Mouse (Mus musculus): ENCODE results near the gene Fscn2. TPM values are rescaled to one million over a fixed set of nuclear protein-coding genes. Genes with fewer than 3 reads are reported as not detected.
A peak's percentile ranks its signal among the peaks of the same experiment; 100 is the strongest.

The Fscn2 gene
- polyA plus RNA-seq, 1 experiment from 2014 or later = 0.91 TPM

- peak overlapping the region; percentile 68; the same call in 1 of the 2 replicates for H3K4me2 ChIP-seq (ENCODE audit: low read depth, low read length)
- H3K9me3 ChIP-seq (replicated peaks; ENCODE audit: control insufficient read depth, low read length) = no peaks in the 10 kb centered on the region
- peak overlapping the region; percentile 99 for H3K27ac ChIP-seq (ENCODE audit: low read length)
- H3K9ac ChIP-seq (ENCODE audit: low read length) = no peak overlapping the region
- ATAC-seq (replicated peaks; ENCODE audit: extremely low read depth, insufficient read depth, low FRiP score) = no peak
- H3K36me3 ChIP-seq (ENCODE audit: control insufficient read depth, insufficient read depth) = no peaks in the 10 kb centered on the region
- peaks cover 22% of the 10 kb centered on the region for H3K4me1 ChIP-seq (ENCODE audit: control insufficient read depth, insufficient read depth, low read length)
- 76% methylated on average over 7 of the region's 7 CpGs for WGBS
- no peak overlapping the region for H3K4me3 ChIP-seq (ENCODE audit: low read length)
- no peaks in the 10 kb centered on the region for H3K27me3 ChIP-seq (ENCODE audit: control insufficient read depth, insufficient read depth, low read length)
Observed at GRCm38 (mm10) chr11:120317456-120317855, 43.9 kb upstream of the Fscn2 start.

GRCm38 (mm10) chr11:120319310-120319709 is 42.0 kb upstream of the Fscn2 start:
- Histone ChIP-seq H3K4me3 (ENCODE audit: low read length) (no peak overlapping the region), H3K27me3 (ENCODE audit: control insufficient read depth, insufficient read depth, low read length) (no peaks in the 10 kb centered on the region), H3K36me3 (ENCODE audit: control insufficient read depth, insufficient read depth) (no peaks in the 10 kb centered on the region), H3K27ac (ENCODE audit: low read length) (no peak overlapping the region), H3K9ac (ENCODE audit: low read length) (no peak overlapping the region), H3K4me1 (ENCODE audit: control insufficient read depth, insufficient read depth, low read length) (peaks cover 20% of the 10 kb centered on the region), H3K9me3 (replicated peaks; ENCODE audit: control insufficient read depth, low read length) (no peaks in the 10 kb centered on the region), H3K4me2 (ENCODE audit: low read depth, low read length) (no peak overlapping the region)
- no peak for ATAC-seq (replicated peaks; ENCODE audit: extremely low read depth, insufficient read depth, low FRiP score)
- WGBS = 83% methylated on average over 5 of the region's 5 CpGs

- Histone ChIP-seq H3K27ac (ENCODE audit: low read length) (no peak overlapping the region), H3K9me3 (replicated peaks; ENCODE audit: control insufficient read depth, low read length) (no peaks in the 10 kb centered on the region), H3K4me1 (ENCODE audit: control insufficient read depth, insufficient read depth, low read length) (peaks cover 14% of the 10 kb centered on the region), H3K36me3 (ENCODE audit: control insufficient read depth, insufficient read depth) (no peaks in the 10 kb centered on the region), H3K4me3 (ENCODE audit: low read length) (no peak overlapping the region), H3K27me3 (ENCODE audit: control insufficient read depth, insufficient read depth, low read length) (no peaks in the 10 kb centered on the region), H3K9ac (ENCODE audit: low read length) (no peak overlapping the region), H3K4me2 (ENCODE audit: low read depth, low read length) (no peak overlapping the region)
- 94% methylated on average over 10 of the region's 10 CpGs for WGBS
- no peak for ATAC-seq (replicated peaks; ENCODE audit: extremely low read depth, insufficient read depth, low FRiP score)
Observed at GRCm38 (mm10) chr11:120320156-120320555, 41.2 kb upstream of the Fscn2 start.

DNA sequence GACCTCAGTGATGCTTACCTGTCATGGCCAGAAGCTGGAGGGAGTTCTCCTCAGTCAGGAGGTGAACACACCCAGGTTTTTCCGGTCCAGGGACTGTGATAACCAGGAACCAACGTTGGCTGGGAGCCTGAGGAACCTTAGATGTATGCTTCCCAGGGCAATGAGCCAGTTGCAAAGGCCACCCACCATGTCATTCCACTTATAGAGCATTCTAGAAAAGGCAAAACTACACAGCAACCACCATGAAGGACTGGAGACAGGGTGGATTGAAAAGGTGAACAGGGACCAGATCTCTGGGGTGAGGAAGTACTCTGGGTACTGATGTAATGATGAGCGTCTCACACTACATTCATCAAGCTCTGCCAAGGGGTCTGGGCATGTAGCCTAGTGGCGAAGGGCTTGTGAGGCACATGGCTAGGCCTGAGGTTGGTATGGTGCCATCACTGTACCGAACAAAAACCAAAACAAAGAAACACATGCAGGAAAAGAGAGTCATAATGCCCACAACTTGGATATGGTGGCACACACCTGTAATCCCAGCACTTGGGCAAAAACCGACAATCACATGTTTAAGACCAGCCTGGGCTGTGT is 25.8 kb upstream of the Fscn2 start:
- H3K4me2 ChIP-seq (ENCODE audit: low read depth, low read length) = no peak overlapping the region
- no peak overlapping the region for H3K9ac ChIP-seq (ENCODE audit: low read length)
- WGBS = 72% methylated on average over 6 of the region's 6 CpGs
- H3K9me3 ChIP-seq (replicated peaks; ENCODE audit: control insufficient read depth, low read length) = no peaks in the 10 kb centered on the region
- no peak for ATAC-seq (replicated peaks; ENCODE audit: extremely low read depth, insufficient read depth, low FRiP score)
- no peaks in the 10 kb centered on the region for H3K36me3 ChIP-seq (ENCODE audit: control insufficient read depth, insufficient read depth)
- H3K4me3 ChIP-seq (ENCODE audit: low read length) = no peak overlapping the region
- no peaks in the 10 kb centered on the region for H3K27me3 ChIP-seq (ENCODE audit: control insufficient read depth, insufficient read depth, low read length)
- no peak overlapping the region for H3K27ac ChIP-seq (ENCODE audit: low read length)
- no peaks in the 10 kb centered on the region for H3K4me1 ChIP-seq (ENCODE audit: control insufficient read depth, insufficient read depth, low read length)

DNA sequence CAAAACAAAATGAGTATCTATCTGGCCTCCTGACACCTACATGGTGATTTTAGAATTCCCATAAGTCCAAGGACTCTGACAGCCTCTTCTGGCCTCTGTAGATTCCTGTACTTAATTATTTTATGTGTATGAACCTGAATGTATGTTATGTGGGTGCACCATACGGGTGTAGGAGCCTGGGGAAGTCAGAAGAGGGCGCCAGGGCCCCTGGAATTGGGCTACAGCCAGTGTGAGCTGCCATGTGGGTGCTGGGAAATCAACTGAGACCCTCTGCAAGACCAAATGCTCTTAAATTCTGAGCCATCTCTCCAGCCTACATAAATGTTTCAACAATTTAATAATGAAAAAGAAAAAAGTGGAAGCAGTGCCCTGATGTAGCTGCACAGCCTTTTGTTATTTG is 23.9 kb upstream of the Fscn2 start:
- H3K36me3 ChIP-seq (ENCODE audit: control insufficient read depth, insufficient read depth) = no peaks in the 10 kb centered on the region
- H3K4me3 ChIP-seq (ENCODE audit: low read length) = no peak overlapping the region
- no peaks in the 10 kb centered on the region for H3K27me3 ChIP-seq (ENCODE audit: control insufficient read depth, insufficient read depth, low read length)
- no peaks in the 10 kb centered on the region for H3K4me1 ChIP-seq (ENCODE audit: control insufficient read depth, insufficient read depth, low read length)
- H3K4me2 ChIP-seq (ENCODE audit: low read depth, low read length) = no peak overlapping the region
- ATAC-seq (replicated peaks; ENCODE audit: extremely low read depth, insufficient read depth, low FRiP score) = no peak
- WGBS = 41% methylated on average over 2 of the region's 2 CpGs
- H3K9me3 ChIP-seq (replicated peaks; ENCODE audit: control insufficient read depth, low read length) = no peaks in the 10 kb centered on the region; the same call in 1 of the 2 replicates
- no peak overlapping the region for H3K9ac ChIP-seq (ENCODE audit: low read length)
- H3K27ac ChIP-seq (ENCODE audit: low read length) = no peak overlapping the region

DNA sequence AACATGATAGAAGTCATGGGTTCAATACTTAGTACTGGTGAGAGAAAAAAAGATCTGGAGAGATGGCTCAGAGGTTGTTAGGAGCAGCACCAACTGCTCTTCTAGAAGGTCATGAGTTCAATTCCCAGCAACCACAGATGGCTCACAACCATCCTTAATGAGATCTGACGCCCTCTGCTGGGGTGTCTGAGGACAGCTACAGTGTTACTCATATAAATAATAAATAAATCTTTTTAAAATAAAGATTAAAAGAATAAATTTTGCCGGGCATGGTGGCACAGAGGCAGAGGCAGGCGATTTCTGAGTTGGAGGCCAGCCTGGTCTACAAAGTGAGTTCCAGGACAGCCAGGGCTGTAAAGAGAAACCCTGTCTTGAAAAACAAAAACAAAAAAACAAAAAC is 22.5 kb upstream of the Fscn2 start:
- 72% methylated on average over 3 of the region's 3 CpGs for WGBS
- ATAC-seq (replicated peaks; ENCODE audit: extremely low read depth, insufficient read depth, low FRiP score) = no peak
- Histone ChIP-seq H3K27ac (ENCODE audit: low read length) (no peak overlapping the region), H3K9me3 (replicated peaks; ENCODE audit: control insufficient read depth, low read length) (no peaks in the 10 kb centered on the region; the same call in 1 of the 2 replicates), H3K4me1 (ENCODE audit: control insufficient read depth, insufficient read depth, low read length) (no peaks in the 10 kb centered on the region), H3K4me2 (ENCODE audit: low read depth, low read length) (no peak overlapping the region), H3K9ac (ENCODE audit: low read length) (no peak overlapping the region), H3K4me3 (ENCODE audit: low read length) (no peak overlapping the region), H3K36me3 (ENCODE audit: control insufficient read depth, insufficient read depth) (no peaks in the 10 kb centered on the region), H3K27me3 (ENCODE audit: control insufficient read depth, insufficient read depth, low read length) (no peaks in the 10 kb centered on the region)

GRCm38 (mm10) chr11:120339978-120340513 is 21.3 kb upstream of the Fscn2 start:
- no peak overlapping the region for H3K9ac ChIP-seq (ENCODE audit: low read length)
- no peak overlapping the region for H3K27ac ChIP-seq (ENCODE audit: low read length)
- no peak overlapping the region for H3K4me3 ChIP-seq (ENCODE audit: low read length)
- H3K36me3 ChIP-seq (ENCODE audit: control insufficient read depth, insufficient read depth) = peaks cover 2% of the 10 kb centered on the region; the same call in 1 of the 2 replicates
- 86% methylated on average over 10 of the region's 10 CpGs for WGBS
- no peaks in the 10 kb centered on the region for H3K4me1 ChIP-seq (ENCODE audit: control insufficient read depth, insufficient read depth, low read length)
- no peaks in the 10 kb centered on the region for H3K27me3 ChIP-seq (ENCODE audit: control insufficient read depth, insufficient read depth, low read length)
- H3K4me2 ChIP-seq (ENCODE audit: low read depth, low read length) = no peak overlapping the region
- no peaks in the 10 kb centered on the region; the same call in 1 of the 2 replicates for H3K9me3 ChIP-seq (replicated peaks; ENCODE audit: control insufficient read depth, low read length)
- ATAC-seq (replicated peaks; ENCODE audit: extremely low read depth, insufficient read depth, low FRiP score) = no peak

DNA sequence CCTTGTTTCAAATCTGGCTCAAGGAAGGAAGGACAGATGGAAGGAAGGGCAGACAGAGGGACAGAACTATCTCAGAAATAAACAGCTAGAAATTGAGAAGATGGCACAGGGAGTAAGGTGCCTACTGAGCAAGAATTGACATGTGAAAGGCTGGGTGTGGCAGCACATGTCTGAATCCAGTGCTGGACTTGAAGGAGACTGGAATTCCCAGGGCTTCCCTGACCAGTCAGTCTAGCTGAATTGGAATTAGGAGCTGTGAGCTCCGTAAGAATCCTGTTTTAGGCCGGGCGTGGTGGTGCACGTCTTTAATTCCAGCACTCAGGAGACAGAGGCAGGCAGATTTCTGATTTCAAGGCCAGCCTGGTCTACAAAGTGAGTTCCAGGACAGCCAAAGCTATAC is 19.7 kb upstream of the Fscn2 start:
- Histone ChIP-seq H3K27me3 (ENCODE audit: control insufficient read depth, insufficient read depth, low read length) (no peaks in the 10 kb centered on the region), H3K9me3 (replicated peaks; ENCODE audit: control insufficient read depth, low read length) (no peaks in the 10 kb centered on the region; the same call in 1 of the 2 replicates), H3K9ac (ENCODE audit: low read length) (no peak overlapping the region), H3K4me1 (ENCODE audit: control insufficient read depth, insufficient read depth, low read length) (peaks cover 3% of the 10 kb centered on the region), H3K4me3 (ENCODE audit: low read length) (no peak overlapping the region), H3K36me3 (ENCODE audit: control insufficient read depth, insufficient read depth) (peaks cover 7% of the 10 kb centered on the region), H3K27ac (ENCODE audit: low read length) (no peak overlapping the region), H3K4me2 (ENCODE audit: low read depth, low read length) (no peak overlapping the region)
- WGBS = 92% methylated on average over 4 of the region's 4 CpGs
- ATAC-seq (replicated peaks; ENCODE audit: extremely low read depth, insufficient read depth, low FRiP score) = no peak

DNA sequence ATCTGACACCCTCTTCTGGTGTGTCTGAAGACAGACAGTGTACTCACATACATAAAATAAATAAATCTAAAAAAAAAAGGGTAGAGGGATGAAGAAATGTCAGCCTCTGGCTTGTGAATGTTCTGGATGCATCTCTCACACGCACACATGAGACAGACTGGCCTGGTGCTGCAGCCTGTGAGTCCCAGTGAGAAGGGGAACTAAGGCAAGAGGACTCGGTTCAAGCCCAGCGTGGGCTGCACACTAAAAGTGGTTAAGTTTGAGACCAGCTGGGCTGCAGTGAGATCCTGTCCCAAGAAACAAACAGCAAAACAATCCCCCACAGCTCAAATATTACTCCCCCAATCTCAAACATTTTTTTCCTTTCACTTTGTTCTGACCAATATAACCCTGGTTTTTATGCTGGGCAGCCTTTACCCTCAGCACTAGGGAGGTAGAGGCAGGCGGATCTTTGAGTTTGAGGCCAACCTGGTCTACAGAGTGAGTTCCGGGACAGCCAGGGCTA is 18.6 kb upstream of the Fscn2 start:
- no peak overlapping the region for H3K4me2 ChIP-seq (ENCODE audit: low read depth, low read length)
- H3K9me3 ChIP-seq (replicated peaks; ENCODE audit: control insufficient read depth, low read length) = no peaks in the 10 kb centered on the region; the same call in 1 of the 2 replicates
- H3K4me1 ChIP-seq (ENCODE audit: control insufficient read depth, insufficient read depth, low read length) = peaks cover 3% of the 10 kb centered on the region
- H3K9ac ChIP-seq (ENCODE audit: low read length) = no peak overlapping the region
- no peak overlapping the region for H3K27ac ChIP-seq (ENCODE audit: low read length)
- WGBS = 91% methylated on average over 5 of the region's 5 CpGs
- no peak overlapping the region for H3K4me3 ChIP-seq (ENCODE audit: low read length)
- no peaks in the 10 kb centered on the region for H3K27me3 ChIP-seq (ENCODE audit: control insufficient read depth, insufficient read depth, low read length)
- H3K36me3 ChIP-seq (ENCODE audit: control insufficient read depth, insufficient read depth) = peaks cover 10% of the 10 kb centered on the region
- ATAC-seq (replicated peaks; ENCODE audit: extremely low read depth, insufficient read depth, low FRiP score) = no peak

All from heart, embryonic 16.5 days (tissue).